Mouse (Mus musculus): ENCODE results near the gene Eea1.

Gene Eea1

DNA sequence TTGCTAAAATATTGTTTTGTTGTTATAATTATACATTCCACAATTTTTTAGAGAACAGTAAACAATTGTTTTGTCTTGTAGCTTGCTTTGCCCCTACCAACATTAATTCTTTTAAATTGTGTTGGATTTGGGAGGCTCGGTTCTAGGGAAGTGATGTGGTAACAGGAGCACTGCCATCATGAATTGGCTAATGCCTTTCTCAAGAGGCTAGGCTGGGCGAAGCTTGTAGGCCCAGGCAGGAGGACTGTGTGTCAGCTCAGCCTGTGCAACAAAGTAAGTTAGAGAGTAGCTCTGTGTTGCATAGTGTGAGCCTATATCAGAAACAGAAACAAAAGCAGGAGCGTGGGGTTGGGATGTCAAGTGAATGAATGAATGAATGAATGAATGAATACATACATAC, 9.0 kb downstream of the Eea1 start:
- DNase-seq (ENCODE audit: inconsistent ontology term), result no peak

DNA sequence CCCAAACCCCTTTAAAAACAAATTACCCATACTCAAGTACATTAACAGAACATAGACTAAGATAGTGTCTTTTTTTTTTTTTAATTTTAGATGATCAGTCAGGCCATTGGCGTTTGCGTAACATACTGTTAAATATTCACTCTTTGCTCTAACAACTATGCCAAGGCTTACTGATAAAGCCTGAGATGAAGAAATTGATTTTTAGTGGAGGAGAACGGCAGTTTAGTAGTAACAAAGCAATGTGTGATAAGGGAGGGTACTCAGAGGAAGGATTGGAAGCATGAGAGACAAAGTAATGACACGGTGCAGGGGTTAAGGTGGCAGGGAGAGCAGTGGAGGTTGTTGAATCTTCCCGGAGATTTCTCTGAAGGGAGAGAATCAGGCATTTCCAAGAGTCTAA, 9.7 kb downstream of the Eea1 start:
- no peak for DNase-seq (ENCODE audit: inconsistent ontology term)

DNA sequence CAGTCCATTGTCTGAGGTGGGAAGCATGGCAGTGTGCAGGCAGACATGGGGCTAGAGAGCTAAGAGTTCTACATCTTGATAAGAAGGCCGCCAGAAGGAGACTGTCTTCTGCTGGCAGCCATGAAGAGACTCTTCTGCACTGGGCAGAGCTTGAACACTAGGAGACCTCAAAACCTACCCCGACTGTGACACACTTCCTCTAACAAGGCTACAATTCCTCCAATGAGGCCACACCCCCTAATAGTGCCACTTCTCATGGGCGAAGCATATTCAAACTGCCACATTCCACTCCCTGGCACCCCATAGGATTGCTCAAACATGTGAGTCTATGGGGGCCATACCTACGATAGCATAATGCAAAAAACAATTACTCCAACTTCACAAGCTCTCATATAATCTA, 10.3 kb downstream of the Eea1 start:
- no peak for DNase-seq (ENCODE audit: inconsistent ontology term)

DNA sequence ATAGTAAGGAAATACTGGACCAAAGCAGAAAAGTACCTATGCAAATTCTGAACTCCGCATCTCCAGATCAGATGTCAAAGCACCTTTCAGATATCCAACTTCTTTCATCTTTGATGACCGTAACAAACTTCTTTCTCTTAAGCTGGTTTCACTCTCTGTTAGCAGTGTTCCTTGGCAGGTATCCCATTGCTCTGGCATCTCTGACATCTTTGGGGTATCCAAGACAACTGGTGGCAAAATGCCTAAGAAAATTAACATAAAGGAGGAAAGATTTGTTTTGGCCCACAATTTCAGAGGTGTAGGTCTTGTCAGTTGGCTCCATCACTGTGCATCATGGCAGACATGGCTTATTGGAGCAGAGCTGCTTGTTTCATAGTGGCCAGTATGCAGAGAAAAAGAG, 10.9 kb downstream of the Eea1 start:
- no peak for DNase-seq (ENCODE audit: inconsistent ontology term)

DNA sequence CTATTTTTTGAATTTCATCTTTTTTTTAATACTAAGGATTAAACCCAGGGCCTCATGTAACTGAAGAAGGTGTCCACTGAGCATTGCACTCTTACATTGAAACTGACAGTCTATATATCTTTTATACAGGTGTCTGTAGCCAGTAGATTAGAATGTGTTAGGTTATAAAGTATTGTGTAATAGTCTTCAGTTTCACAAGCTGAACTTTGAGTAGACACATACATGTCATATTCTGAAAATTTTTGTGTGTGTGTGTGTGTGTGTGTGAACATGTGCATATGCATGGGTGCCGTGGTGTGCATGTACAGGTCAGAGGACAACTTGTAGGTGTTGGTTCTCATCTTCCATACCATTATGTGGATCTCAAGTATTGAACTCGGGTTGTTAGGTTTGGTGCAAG, 16.2 kb downstream of the Eea1 start:
- DNase-seq (ENCODE audit: inconsistent ontology term), result no peak

DNA sequence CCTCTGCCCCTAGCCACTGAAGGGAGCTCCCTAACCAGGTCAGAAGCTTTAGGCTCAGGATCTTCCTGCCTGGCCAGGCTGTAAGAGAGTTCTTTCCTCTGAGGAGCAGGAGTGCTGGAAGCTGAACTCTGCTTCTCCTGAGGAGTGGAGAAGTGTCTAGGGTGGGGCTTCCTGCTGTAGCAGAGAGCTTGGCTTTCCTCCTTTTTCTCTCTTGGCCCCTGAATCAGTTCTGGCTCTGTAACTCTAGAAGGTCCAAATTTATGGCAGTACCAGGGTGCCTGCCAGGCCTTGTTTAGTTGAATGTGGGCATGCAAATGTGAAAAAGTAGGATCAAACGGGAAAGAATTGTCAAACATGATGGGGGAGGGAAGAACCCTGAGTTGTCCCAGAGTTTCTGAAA, 17.1 kb downstream of the Eea1 start:
- DNase-seq (ENCODE audit: inconsistent ontology term), result no peak

DNA sequence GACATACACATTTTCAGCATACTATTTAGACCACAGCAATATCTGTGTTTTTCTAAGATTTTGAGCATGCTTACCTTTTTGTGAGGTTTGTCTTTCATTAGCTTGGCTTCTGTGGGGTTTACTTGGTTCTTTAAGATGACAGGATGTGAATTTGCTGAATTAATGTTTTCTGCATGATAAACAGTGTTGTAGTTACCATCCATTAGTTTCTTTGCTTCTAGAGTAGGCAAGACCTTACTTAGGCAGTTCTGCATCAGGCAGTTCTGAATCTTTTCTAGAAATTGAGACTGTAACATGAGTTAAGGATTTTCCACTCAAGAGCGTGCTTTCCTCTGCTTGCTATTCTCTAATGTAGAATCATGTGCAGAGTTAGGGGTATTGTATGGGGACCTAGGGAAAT, 24.2 kb downstream of the Eea1 start:
- no peak for DNase-seq (ENCODE audit: inconsistent ontology term)

DNA sequence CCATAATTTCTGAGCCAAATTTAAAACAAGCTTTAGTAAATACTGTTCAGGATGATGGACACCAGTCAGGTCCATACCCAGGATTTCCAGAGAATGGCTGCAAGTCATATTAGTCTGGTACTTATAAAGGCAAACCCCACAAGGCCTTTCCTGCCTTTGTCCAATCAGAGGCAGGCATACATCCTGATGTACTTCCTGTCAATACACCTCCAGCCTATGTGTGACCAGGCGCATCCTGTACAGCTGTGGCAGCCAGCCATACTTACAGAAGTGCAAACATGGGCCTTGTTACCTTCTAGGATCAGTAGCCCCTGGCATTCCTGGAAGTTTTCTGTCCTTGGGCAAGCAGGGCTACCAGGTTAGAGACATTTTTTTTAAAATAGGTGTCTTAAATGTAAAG, 29.2 kb downstream of the Eea1 start:
- no peak for DNase-seq (ENCODE audit: inconsistent ontology term)

DNA sequence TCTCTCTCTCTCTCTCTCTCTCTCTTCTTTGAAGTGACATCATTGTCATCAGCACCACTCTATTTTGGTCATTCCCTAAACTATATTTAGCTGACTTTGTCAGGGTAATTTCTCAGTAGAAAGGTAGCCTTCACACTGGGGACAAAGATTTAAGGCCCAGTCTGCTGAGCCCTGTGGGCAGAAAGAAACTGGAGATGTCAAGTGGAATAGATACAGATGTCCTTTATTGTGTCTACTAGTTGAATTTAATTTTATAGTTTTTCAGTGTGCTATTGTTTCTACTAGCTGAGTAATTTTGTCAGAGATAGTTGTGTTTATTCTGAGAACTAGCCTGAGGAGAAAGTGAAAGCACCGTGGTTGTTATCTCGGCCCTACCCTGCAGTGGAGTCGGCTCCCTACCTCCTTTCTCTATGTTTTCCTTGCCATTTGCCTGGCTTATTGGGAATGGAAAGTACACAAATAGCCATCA, 30.3 kb downstream of the Eea1 start:
- no peak for DNase-seq (ENCODE audit: inconsistent ontology term)

DNA sequence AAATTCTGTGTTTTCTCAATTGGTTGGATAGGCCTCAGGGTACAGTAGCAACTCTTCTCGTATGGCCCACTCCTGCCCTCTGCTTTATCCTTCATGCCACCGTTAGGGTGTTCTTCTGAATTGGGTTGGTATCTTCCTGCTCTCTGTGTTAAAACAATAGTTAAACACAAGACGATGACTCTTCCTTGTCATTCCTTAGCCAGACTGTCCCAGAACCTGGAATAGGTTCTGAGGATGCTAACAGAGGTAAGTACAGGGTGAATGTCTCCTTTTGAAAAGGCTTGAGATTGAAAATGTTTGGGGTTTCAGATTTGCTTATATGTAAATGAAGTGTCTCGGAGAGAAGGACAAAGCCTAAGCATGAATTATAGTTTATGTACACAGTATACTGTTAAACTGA, 30.9 kb downstream of the Eea1 start:
- no peak for DNase-seq (ENCODE audit: inconsistent ontology term)

DNA sequence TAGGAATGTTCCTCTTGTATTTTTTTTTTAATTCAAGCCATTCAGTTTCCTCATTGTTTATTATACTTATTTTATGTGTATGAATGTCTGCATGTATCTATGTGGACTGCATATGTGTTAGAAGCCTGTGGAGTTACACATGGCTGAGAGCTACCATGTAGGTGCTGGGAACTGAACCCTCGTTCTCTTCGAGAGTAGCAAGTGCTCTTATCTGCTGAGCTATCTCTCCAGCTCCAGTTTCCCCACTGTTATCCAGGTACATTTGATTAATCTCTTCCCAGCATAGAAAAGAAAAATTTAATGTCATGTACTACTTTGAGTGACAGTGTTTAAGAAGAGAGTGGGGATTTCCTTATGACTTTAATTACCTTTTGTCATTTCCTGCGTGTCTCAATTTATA, 31.5 kb downstream of the Eea1 start:
- no peak for DNase-seq (ENCODE audit: inconsistent ontology term)

DNA sequence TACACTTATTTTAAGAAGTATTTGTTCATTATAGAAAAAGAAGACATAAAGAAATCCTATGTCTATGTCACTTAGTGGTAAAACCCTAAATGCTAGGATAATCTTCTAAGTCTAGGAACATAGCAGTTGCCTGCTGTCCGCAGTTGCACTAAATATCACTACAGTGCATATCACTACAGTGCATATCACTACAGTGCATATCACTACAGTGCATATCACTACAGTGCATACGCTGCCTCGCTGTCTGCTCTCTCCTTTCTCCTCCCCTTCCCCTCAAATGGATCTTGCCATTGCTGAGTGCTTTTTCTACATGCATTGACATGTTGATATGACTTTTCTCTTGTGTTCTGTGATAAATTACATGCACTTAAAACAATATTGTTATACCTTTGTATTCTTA, 34.0 kb downstream of the Eea1 start:
- no peak for DNase-seq (ENCODE audit: inconsistent ontology term)

DNA sequence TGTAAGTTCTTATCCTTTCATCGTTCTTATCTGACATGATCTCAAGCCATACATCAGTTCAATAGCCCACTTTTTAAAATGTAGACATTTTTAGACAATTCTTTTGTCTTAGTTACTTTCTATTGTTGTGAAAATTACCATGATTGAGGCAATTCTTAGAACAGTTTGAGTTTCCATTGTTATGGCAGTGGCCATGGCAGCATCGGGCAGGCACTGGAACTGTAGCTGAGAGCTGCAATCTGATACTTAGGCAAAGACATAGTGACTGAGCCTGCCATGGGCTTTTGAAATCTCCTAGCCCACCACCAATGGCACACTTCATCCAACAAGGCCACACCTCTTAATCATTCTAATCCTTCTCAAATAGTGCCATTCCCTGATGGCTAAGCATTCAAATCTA, 36.3 kb downstream of the Eea1 start:
- DNase-seq (ENCODE audit: inconsistent ontology term), result no peak

DNA sequence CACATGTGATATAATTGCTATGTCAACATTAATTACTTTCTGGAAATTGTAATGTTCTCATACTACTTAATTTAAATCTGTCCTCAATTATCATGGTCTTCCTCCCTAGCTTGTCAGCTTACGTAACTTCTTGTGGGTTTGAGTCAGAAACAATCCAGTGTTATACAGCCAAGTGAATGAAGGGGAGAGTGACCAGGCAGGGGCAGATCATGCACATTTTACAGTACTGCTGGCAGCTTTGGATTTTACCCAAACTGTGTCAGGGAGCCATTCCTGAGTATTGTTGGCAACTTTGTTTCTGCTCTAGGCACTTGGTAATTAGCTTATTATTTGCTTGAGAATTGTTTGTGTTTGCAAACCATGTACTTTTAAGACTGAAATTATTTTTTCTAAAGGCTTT, 49.3 kb downstream of the Eea1 start:
- DNase-seq (ENCODE audit: inconsistent ontology term), result peak; percentile 84

DNA sequence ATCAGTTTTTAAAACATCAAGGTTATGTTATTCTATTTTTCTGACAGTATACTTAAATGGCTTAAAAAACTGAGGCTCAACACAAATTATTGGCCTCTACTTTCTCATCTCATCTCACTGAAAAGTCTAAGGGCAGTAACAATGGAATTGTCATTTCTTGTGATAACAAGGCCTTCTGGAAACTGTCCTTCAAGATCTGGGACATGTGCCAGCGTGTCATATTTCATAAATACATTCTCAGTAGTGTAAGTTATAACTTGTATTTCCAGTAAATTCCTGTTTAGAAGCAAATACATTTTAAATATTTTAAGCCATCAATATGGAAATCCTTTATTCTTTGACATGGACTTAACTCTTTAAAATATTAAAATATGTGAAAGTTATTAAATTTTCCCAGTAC, 50.7 kb downstream of the Eea1 start:
- no peak for DNase-seq (ENCODE audit: inconsistent ontology term)

DNA sequence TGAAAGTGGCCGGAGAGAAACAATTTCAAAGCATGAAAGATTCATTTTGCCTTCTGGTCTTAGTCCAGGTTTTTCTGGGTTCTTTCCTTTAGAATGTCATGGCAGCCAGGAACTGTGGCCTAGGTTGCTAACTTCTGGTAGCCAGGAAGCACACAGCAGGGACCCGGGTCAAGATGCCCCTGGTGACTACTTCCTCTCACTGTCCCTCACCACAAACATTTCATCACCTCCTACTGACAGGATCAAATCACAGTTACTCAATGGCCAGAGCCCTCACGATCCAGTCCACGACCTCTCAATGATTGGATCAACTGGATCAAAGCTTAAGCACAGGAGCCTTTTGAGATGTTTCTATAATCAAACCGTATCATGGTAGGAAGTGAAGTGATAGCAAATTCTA, 60.5 kb downstream of the Eea1 start:
- DNase-seq (ENCODE audit: inconsistent ontology term), result peak; percentile 10

DNA sequence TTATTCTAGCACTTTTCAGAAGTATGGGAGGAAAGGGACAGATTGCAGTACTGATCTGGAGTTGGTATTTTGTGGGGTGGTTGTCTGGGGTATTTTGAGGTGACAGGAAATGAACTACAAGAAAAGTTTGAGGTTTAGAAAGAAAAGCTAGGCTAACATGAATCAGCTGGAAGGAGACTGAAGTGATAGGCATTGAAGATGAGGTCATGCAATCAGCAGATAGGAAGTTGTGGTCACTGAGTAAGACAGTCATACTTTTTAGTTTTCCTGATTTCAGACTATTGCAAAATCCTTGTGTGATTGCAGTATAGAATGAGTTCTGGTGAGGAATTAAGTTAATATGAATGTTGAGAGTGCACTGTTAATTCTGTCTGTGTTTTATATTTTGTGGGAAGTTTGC, 75.3 kb downstream of the Eea1 start:
- DNase-seq (ENCODE audit: inconsistent ontology term), result peak; percentile 39

DNA sequence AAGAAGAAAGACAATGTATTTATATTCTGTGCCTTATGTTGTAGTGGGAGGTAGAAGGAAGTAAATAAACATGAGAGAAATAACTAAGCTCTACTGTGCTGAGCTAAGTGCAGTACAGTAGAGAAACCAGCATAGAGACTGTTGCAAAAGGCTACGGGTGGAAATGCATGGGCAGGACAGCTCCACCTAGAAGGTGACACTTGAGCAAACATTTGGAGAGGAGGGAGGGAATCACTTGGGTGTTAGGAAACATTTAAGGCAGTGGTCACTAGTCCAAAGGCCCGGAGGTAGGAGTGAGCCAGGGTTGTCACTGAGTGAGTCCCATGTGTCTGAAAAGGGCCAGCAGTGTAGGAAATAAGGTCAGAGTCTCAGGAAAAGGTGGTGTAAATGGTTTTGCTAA, 77.0 kb downstream of the Eea1 start:
- no peak for DNase-seq (ENCODE audit: inconsistent ontology term)

DNA sequence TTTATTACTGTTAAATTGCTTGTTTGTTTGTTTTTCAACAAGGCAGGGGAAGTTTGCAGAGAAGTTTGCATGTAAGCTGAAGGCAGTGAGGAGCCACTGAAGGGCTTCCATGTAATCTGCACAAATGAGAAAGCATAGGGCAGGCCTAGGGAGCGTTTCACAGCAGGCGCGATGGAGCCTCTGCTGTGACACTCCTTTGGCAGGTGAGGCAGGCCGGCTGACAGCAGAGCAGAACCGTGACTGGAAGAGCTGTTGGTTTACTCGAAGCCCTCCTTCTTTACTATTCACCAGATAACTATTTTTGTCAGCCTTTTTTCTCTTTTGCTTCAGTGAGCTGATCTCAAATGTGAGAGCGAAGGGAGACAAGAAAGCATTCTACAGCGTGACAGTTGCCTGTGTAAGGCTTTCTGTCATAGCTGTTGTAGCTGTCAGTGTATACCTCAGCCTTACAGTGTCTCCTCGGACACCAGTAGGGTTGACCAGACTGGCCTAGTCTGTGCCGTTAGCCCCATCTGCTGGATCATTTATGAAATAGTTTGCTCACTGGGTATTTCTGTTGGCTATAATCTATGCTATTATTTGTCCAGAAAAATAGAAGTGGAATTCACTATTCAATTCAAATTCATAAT, 93.0 kb downstream of the Eea1 start:
- DNase-seq (ENCODE audit: inconsistent ontology term), result peak; percentile 39

DNA sequence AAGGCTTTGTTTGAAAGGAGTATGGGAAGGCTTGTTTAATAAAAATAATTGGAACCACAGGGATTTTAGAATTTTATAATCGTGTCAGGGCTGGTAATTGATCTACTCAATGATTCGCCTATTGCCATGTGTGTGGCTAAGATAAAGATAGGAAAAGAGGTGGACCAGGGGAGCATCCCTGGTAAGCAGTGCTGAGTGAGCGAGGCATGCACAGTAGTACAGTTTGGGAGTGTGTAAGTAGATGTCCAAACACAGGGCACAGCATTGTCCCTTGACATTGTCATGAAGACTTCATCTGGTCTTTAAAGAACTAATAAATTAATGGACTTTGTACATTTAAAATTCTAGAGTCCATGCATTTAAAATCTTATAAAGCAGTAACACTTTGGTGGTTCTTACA, 93.7 kb downstream of the Eea1 start:
- no peak for DNase-seq (ENCODE audit: inconsistent ontology term)

DNA sequence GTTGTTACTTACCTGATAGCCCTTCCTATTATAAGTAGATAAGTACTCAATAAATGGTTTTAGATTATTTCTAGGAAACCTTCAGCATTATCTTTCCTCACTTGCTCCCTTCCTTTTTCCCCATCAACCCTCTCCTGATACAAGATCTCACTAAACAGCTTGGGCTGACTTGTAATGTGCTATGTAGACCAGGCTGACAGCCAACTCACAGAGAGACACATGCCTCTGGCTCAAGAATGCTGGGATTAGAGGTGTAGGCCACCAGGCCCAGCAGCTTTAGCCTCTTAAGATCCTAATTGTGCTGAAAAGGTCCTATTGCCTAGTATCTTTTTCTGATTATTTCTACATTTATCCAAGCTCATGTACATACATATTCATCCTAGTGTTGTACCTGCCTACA, 95.5 kb downstream of the Eea1 start:
- peak; percentile 57 for DNase-seq (ENCODE audit: inconsistent ontology term)

DNA sequence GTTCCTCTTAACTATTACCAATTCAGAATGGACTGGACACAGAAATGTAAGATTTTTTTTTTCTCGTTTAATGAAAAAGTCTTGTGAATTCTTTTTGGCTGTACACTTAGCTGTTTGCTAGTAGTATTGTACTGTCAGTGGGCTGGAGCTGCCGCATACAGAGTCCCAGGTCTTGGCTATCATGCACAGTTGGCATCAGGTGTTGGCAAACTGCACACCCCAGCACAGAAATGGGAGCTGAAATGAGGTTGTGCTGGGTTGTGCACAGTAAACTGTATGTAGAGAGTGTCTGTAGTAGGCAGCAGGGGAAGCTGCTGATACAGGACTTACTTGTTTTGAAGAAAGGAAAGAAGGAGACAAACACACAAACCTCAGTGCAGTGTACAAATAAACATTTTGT, 103.8 kb downstream of the Eea1 start:
- DNase-seq (ENCODE audit: inconsistent ontology term), result no peak

DNA sequence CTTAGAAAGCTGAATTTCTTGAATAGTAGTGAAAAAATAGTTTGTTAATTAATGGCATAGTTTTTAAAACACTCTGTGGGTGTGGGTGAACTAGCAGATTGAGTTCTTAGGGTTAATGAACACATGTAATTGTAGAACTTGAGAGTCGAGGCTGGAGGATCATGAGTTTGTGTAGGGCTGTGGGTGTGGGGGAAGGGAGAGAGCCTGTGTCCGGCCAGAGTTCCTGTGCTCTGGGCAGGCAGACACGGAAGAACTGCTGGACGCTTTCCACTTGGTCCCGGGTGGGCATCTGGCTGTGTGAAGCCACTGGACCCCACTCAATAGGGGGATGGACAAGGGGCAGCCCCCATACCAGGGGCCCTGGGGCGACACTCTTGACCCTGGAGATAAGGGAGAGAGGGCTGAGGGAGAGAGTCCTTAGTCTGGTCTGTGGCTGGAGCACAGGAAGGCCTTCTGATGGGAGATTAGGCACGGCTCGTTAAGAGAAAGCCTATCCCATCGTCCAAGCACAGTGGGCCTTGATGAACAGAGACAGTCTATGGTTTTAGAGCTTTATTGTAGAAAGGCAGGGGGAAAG, 107.6 kb downstream of the Eea1 start:
- DNase-seq (ENCODE audit: inconsistent ontology term), result no peak

DNA sequence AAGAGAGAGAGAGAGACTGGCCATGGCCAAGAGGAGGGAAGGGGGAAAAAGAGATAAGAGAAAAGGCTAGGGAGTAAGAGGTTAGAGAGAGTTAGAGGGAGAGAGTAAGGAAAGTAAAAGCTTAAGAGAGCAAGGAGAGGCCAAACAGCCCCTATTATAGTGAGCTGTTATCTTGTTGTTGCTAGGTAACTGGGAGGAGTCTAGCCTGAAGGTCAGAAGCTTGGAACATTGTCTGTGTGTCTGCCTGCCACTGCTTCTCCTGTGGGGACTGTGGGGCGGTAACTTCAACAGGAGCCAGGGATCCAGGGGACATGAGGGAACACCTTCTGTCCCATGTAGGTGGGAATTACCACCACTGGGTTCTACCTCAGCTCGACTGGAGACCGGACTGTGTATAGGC, 108.1 kb downstream of the Eea1 start:
- no peak for DNase-seq (ENCODE audit: inconsistent ontology term)

All from Muller cell, postnatal 12 days (primary cell).